Mouse (Mus musculus): Measurements from ENCODE around the gene Homer2.

DNA sequence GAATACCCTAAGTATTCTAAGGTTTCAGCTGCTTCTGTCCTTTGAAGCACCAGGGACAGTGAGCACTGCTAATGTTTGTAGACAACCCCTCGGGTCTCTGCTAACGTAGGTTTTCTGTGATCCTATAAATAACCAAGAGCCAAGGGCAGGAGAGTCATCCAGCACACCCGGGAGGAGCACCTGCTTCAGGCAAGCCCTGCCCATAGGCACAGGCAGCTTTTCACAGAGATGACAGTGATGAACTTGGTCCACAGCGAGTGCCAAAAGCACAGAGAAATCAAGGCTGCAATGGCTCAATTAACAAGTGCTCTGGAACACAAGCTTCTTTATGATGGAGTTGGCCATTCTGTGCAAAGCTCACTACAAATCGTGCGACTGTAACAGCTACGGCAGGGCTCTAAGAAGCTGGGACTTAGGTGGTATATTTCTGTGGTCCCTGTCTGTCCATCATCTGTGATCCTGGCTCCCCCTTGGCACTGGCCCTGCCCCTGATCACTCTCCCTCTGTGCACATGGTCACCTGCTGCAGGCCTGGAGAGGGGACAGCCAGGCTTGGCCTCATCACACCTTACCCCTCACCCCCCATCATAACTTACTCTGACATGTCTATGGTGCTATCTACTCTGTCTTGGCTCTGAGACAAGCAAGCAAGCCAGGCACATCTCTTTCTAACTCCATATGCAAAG is 62.6 kb downstream of the Homer2 start:
- TF ChIP-seq CTCF (conservative IDR thresholded peaks at IDR 0.05; ENCODE audit: low read length), result no peak
- no peak for TF ChIP-seq NANOG (IDR thresholded peaks at IDR 0.05; ENCODE audit: borderline replicate concordance, low read length)

All from E14TG2a.4 (cell line).